Mouse (Mus musculus): ENCODE results near the gene Cyp46a1. TPM values are rescaled to one million over a fixed set of nuclear protein-coding genes. Genes with fewer than 3 reads are reported as not detected.
A peak's percentile ranks its signal among the peaks of the same experiment; 100 is the strongest.

Cyp46a1 gene
- total and polyA plus RNA-seq, 2 experiments = 0.83 to 2.5 TPM

DNA sequence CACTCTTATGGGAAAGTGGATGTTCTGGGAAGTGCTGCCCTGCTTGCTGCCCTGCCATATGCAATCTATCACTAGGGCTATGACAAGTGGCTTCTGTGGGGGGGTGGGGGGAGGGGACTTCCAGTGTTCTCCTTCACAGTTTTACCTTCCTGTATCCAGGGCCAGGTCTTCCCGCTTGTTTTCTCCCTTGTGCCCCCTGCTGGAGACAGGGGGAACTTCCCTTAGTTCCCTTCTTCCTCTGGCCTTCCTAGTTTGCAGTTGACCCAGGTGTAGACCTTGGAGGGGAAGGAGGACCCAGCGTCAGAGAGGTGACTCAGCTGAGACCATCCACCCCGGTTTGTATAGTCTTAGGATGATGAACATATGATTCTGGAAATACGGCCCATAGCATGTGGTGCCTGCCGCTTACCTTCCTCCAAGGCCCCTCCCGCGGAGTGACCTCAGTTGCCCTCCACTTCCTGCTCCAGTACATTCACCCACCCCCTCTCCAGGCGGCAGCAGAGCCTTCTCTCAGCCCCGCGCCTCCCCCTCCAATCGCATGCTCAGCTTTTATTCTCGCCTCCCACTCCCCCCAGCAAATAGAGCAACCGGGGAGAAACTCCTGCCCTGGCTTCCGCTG is 4.5 kb downstream of the Cyp46a1 start:
- TF ChIP-seq POLR2A (IDR thresholded peaks at IDR 0.05; ENCODE audit: extremely low read depth, insufficient read depth, low read length) = no peak
- TF ChIP-seq CTCF (IDR thresholded peaks at IDR 0.05; ENCODE audit: low read depth, low read length) = peak; percentile 76
- Histone ChIP-seq H3K27me3 (ENCODE audit: control insufficient read depth, insufficient read depth, low read length) (peaks cover 3% of the 10 kb centered on the region; the same call in 1 of the 2 replicates), H3K4me1 (ENCODE audit: control insufficient read depth, insufficient read depth, low read length) (no peaks in the 10 kb centered on the region), H3K4me3 (ENCODE audit: insufficient read depth, low read depth, low read length) (no peak overlapping the region), H3K79me2 (ENCODE audit: control insufficient read depth, insufficient read depth, low read length) (no peaks in the 10 kb centered on the region), H3K27ac (replicated peaks; ENCODE audit: insufficient read depth, low read depth, low read length) (no peak overlapping the region), H3K9ac (ENCODE audit: low read depth, low read length) (no peak overlapping the region), H3K36me3 (ENCODE audit: control insufficient read depth, insufficient read depth, low read length) (no peaks in the 10 kb centered on the region)
- 31% methylated on average over 14 of the region's 14 CpGs for WGBS
- DNase-seq (ENCODE audit: extremely low read depth, low read depth, low spot score) = peak; percentile 28

DNA sequence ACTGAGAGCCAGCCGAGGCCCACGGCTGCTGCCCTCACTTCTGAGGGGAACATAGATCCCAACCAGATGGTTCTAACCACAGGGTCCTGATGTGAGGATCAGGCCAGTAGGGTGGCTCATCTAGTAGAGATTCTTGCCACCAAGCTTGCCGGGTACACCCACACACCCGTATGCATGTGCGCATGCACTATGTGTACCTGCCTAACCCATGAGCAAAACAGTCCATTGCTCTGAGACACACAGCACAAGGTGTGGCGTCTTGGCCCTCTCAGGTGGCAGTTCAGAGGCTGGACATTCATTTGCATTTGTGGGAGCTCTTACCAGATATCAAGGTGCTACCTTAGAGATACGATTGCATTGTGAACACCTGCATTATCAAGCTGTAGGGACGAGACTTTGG is 14.0 kb downstream of the Cyp46a1 start:
- Histone ChIP-seq H3K36me3 (ENCODE audit: control insufficient read depth, insufficient read depth, low read length) (no peaks in the 10 kb centered on the region), H3K27me3 (ENCODE audit: control insufficient read depth, insufficient read depth, low read length) (no peaks in the 10 kb centered on the region), H3K9ac (ENCODE audit: low read depth, low read length) (no peak overlapping the region), H3K4me3 (ENCODE audit: insufficient read depth, low read depth, low read length) (no peak overlapping the region), H3K79me2 (ENCODE audit: control insufficient read depth, insufficient read depth, low read length) (no peaks in the 10 kb centered on the region), H3K4me1 (ENCODE audit: control insufficient read depth, insufficient read depth, low read length) (no peaks in the 10 kb centered on the region), H3K27ac (replicated peaks; ENCODE audit: insufficient read depth, low read depth, low read length) (no peak overlapping the region)
- TF ChIP-seq POLR2A (IDR thresholded peaks at IDR 0.05; ENCODE audit: extremely low read depth, insufficient read depth, low read length) (no peak), CTCF (IDR thresholded peaks at IDR 0.05; ENCODE audit: low read depth, low read length) (no peak)
- DNase-seq (ENCODE audit: extremely low read depth, low read depth, low spot score) = no peak
- WGBS = 84% methylated on average over 8 of the region's 8 CpGs

DNA sequence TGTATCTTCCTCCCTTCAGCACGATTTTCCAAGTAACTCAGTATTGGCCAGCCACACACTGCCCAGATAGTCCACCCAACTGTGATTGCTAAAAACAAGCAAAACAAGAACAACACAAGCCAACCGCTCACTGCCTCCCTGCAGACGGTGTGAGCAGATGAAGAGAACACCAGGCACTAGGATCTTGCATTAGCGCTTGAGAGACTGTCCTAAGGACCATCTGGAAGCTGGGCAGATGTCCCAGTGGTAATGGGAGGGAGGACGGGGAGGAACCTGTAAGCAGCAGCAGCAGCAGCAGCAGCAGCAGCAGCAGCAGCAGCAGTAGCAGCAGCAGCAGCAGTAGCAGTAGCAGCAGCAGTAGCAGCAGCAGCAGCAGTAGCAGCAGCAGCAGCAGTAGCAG is 14.8 kb downstream of the Cyp46a1 start:
- Histone ChIP-seq H3K79me2 (ENCODE audit: control insufficient read depth, insufficient read depth, low read length) (no peaks in the 10 kb centered on the region), H3K27ac (replicated peaks; ENCODE audit: insufficient read depth, low read depth, low read length) (no peak overlapping the region), H3K4me3 (ENCODE audit: insufficient read depth, low read depth, low read length) (no peak overlapping the region), H3K27me3 (ENCODE audit: control insufficient read depth, insufficient read depth, low read length) (no peaks in the 10 kb centered on the region), H3K4me1 (ENCODE audit: control insufficient read depth, insufficient read depth, low read length) (no peaks in the 10 kb centered on the region), H3K36me3 (ENCODE audit: control insufficient read depth, insufficient read depth, low read length) (no peaks in the 10 kb centered on the region), H3K9ac (ENCODE audit: low read depth, low read length) (no peak overlapping the region)
- no peak for DNase-seq (ENCODE audit: extremely low read depth, low read depth, low spot score)
- WGBS = 72% methylated on average over 5 of the region's 5 CpGs
- no peak for TF ChIP-seq POLR2A (IDR thresholded peaks at IDR 0.05; ENCODE audit: extremely low read depth, insufficient read depth, low read length)
- no peak for TF ChIP-seq CTCF (IDR thresholded peaks at IDR 0.05; ENCODE audit: low read depth, low read length)

DNA sequence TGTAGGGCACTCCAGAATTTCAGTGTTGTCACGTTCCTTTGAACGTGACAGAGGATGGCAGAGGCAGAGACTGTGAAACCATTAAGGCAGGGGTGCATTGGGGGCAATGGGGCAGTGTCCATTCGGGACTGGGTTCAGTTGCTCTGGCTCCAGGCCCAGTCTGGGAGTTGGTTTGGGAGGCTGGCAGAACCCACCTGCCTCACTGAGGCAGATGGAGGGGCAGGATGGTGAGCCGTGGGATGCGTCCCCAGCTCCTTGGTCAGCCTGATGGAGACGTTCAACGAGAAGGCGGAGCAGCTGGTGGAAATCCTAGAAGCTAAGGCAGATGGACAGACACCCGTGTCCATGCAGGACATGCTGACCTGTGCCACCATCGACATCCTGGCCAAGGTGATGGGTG is 16.8 kb downstream of the Cyp46a1 start:
- no peak overlapping the region for H3K4me3 ChIP-seq (ENCODE audit: insufficient read depth, low read depth, low read length)
- TF ChIP-seq POLR2A (IDR thresholded peaks at IDR 0.05; ENCODE audit: extremely low read depth, insufficient read depth, low read length) = no peak
- TF ChIP-seq CTCF (IDR thresholded peaks at IDR 0.05; ENCODE audit: low read depth, low read length) = no peak
- no peaks in the 10 kb centered on the region for H3K4me1 ChIP-seq (ENCODE audit: control insufficient read depth, insufficient read depth, low read length)
- no peaks in the 10 kb centered on the region for H3K79me2 ChIP-seq (ENCODE audit: control insufficient read depth, insufficient read depth, low read length)
- no peak for DNase-seq (ENCODE audit: extremely low read depth, low read depth, low spot score)
- 87% methylated on average over 10 of the region's 10 CpGs for WGBS
- no peak overlapping the region for H3K9ac ChIP-seq (ENCODE audit: low read depth, low read length)
- no peak overlapping the region for H3K27ac ChIP-seq (replicated peaks; ENCODE audit: insufficient read depth, low read depth, low read length)
- H3K27me3 ChIP-seq (ENCODE audit: control insufficient read depth, insufficient read depth, low read length) = no peaks in the 10 kb centered on the region
- H3K36me3 ChIP-seq (ENCODE audit: control insufficient read depth, insufficient read depth, low read length) = no peaks in the 10 kb centered on the region

DNA sequence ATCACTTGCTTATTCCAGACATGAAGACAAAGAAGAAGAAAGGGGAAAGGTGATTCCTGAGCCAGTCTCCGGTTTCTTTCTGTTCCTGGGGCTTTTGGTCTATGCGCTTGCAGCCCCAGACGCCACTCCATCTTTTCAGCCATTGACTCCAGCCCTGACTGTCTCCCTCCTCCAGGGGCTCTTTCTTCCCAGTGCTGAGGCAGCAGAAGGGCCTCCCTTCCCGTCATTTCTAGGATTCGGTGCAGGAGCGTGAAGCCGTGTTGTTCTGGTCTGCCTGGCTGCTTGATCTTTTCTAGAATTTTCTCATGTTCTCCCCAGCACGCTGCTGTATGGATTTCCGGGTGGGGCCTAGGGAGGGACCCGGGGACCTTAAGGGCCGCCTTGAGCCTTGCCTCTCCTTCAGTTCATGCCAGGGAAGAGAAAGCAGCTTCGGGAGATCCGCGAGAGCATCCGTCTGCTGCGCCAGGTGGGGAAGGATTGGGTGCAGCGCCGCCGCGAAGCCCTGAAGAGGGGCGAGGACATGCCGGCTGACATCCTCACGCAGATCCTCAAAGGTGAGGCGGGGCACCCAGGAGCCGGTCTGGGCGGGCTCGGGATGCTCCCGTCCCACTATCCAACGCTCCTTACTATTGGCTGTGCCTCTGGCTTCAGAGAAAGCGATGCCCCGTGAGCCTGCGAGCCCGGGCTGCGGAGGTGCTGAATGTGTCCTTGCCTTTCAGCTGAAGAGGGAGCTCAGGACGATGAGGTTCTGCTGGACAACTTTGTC is 18.4 kb downstream of the Cyp46a1 start:
- Histone ChIP-seq H3K36me3 (ENCODE audit: control insufficient read depth, insufficient read depth, low read length) (no peaks in the 10 kb centered on the region), H3K27me3 (ENCODE audit: control insufficient read depth, insufficient read depth, low read length) (no peaks in the 10 kb centered on the region)

DNA sequence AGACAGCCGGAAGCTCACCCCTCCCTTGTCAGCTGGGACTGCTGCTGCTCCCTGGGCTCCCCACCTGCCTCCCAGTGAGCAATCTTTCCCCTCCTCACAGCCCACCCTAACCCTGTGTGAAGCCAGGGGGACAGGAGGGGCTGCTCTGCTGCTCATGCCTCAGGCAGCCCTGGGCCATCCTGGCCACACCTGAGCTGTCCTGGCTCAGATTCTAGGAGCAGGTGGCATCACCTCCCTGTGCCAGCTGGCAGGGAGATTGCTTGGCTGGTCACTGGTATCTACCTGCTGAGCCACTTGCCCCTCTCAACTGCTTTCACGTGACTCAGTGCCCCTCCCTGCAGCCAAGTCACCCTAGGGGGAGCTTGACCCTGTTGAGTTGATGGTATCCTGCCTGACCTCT is 20.1 kb downstream of the Cyp46a1 start:
- Histone ChIP-seq H3K36me3 (ENCODE audit: control insufficient read depth, insufficient read depth, low read length) (no peaks in the 10 kb centered on the region), H3K9ac (ENCODE audit: low read depth, low read length) (no peak overlapping the region), H3K4me1 (ENCODE audit: control insufficient read depth, insufficient read depth, low read length) (no peaks in the 10 kb centered on the region), H3K27ac (replicated peaks; ENCODE audit: insufficient read depth, low read depth, low read length) (no peak overlapping the region), H3K79me2 (ENCODE audit: control insufficient read depth, insufficient read depth, low read length) (no peaks in the 10 kb centered on the region), H3K27me3 (ENCODE audit: control insufficient read depth, insufficient read depth, low read length) (no peaks in the 10 kb centered on the region), H3K4me3 (ENCODE audit: insufficient read depth, low read depth, low read length) (no peak overlapping the region)
- TF ChIP-seq CTCF (IDR thresholded peaks at IDR 0.05; ENCODE audit: low read depth, low read length) (no peak), POLR2A (IDR thresholded peaks at IDR 0.05; ENCODE audit: extremely low read depth, insufficient read depth, low read length) (no peak)
- 72% methylated on average over 2 of the region's 2 CpGs for WGBS
- no peak for DNase-seq (ENCODE audit: extremely low read depth, low read depth, low spot score)

More for the DNA sequence above, 18.4 kb downstream of the Cyp46a1 start:
- Histone ChIP-seq H3K4me1 (ENCODE audit: control insufficient read depth, insufficient read depth, low read length) (no peaks in the 10 kb centered on the region), H3K9ac (ENCODE audit: low read depth, low read length) (no peak overlapping the region), H3K79me2 (ENCODE audit: control insufficient read depth, insufficient read depth, low read length) (no peaks in the 10 kb centered on the region), H3K4me3 (ENCODE audit: insufficient read depth, low read depth, low read length) (no peak overlapping the region), H3K27ac (replicated peaks; ENCODE audit: insufficient read depth, low read depth, low read length) (no peak overlapping the region)
- 11% methylated on average over 35 of the region's 35 CpGs for WGBS
- no peak for DNase-seq (ENCODE audit: extremely low read depth, low read depth, low spot score)
- TF ChIP-seq CTCF (IDR thresholded peaks at IDR 0.05; ENCODE audit: low read depth, low read length) = no peak
- no peak for TF ChIP-seq POLR2A (IDR thresholded peaks at IDR 0.05; ENCODE audit: extremely low read depth, insufficient read depth, low read length)

Measured in liver, adult 2 months (tissue).